Mouse (Mus musculus): ENCODE results near the gene Mrtfa. TPM values are rescaled to one million over a fixed set of nuclear protein-coding genes. Genes with fewer than 3 reads are reported as not detected.

Mrtfa gene
- polyA plus RNA-seq, 2 experiments from 2014 or later: 41.0 to 78.2 TPM

DNA sequence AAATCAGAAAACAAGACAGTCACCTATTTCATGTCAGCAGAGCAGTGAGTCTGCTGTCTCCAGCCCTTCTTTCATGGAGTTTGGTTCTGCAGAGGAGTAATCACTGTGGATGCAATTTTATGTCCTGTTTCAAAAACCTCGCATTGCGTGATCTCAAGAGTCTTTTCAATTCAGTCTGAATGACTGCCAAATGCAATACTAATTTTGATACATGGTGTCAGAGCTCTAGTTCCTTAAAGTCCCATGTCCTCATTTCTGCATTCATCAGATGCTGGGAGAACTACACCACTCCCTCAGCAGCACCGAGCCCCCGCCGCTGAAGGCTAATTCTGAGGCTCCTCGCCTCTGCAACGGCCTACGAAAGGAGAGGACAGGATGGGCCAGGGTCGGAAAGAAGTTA lies 166.7 kb downstream of the Mrtfa start:
- ATAC-seq: no peak

GRCm38 (mm10) chr15:81022437-81022836 lies 168.1 kb downstream of the Mrtfa start:
- no peak for ATAC-seq

DNA sequence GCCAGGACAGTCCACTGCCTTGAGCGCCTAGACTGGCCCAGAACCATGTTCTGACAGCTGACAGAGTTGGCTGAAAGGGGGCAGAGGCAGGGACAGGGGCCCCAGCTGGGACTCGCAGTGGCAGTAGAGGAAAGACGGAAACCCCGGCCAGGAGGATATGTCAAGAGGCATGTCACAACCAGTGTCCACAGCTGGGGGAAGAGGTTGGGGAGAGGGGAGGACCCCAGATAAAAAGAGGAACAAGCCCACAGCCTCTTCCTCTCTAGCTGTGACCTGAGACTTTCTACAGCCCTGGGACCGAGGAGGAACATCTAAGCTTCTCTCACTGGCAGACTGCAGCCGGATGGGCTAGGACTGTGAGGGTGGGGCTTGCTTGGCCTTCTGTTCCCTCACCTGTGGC lies 169.2 kb downstream of the Mrtfa start:
- ATAC-seq: no peak

- ATAC-seq: no peak
Measured at GRCm38 (mm10) chr15:81017308-81017707, 173.2 kb downstream of the Mrtfa start.

DNA sequence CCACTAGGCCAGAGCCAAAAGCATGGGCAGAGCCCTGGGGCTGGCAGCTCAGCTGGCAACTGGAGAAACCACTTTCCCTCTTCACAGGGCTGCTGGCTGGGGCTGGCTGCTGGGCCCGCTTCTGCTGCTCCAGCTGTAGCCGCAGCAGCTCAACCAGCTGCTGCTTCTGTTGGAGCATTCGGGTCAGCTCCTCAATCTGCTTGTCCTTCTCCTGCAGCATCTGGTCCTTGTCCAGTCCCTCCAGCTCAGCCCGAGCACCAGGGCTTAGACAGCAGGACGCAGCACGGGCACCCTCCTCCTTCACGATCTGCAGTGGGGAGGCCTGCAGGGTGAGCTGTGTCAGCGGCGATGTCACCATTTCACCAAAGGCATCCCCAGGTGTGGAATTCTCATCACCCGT lies 174.1 kb downstream of the Mrtfa start:
- ATAC-seq: no peak

- no peak for ATAC-seq
Measured at GRCm38 (mm10) chr15:81015068-81015744, 175.4 kb downstream of the Mrtfa start.

- no peak for ATAC-seq
Measured at GRCm38 (mm10) chr15:81013186-81013585, 177.4 kb downstream of the Mrtfa start.

- no peak for ATAC-seq
Measured at GRCm38 (mm10) chr15:81012359-81012758, 178.2 kb downstream of the Mrtfa start.

- ATAC-seq: no peak
Measured at GRCm38 (mm10) chr15:81011523-81011922, 179.0 kb downstream of the Mrtfa start.

- ATAC-seq: no peak
Measured at GRCm38 (mm10) chr15:81010114-81010513, 180.4 kb downstream of the Mrtfa start.

DNA sequence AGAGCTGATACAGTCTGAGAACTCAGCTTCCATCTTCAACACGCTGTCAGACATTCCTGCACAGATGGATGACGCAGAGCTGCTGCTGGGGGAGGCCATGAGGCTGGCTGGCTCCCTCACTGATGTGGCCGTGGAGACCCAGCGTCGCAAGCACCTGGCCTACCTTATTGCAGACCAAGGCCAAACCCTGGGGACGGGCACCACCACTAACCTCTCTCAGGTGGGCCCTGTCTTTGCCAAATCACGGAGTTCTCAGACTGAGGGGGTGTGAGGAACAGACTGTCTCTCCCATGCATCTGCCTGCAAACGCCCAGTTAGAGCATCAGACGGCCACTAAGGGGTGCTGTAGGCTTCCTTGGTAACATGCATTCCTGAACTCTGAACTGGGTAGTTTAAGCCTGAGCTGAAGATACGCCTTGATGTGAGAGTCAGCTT lies 181.9 kb downstream of the Mrtfa start:
- ATAC-seq: peak; percentile 56

DNA sequence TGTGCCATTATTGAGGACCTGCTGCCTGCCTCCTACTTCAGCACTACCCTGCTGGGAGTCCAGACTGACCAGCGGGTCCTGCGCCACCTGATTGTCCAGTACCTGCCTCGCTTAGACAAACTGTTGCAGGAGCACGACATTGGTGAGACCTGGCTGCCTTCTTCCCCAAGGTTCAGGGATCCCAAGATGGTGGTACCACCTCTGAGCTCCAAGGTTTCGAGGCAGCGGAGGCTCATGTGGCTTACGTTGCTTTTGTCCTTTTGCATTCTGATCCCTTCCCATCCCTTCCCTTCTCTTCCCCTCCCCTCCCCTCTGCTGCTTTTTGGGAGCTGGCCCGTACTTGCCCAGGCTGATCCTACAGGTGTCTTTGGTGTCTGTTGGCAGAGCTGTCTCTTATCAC lies 182.7 kb downstream of the Mrtfa start:
- ATAC-seq: no peak

GRCm38 (mm10) chr15:81007339-81007738 lies 183.2 kb downstream of the Mrtfa start:
- ATAC-seq: no peak

DNA sequence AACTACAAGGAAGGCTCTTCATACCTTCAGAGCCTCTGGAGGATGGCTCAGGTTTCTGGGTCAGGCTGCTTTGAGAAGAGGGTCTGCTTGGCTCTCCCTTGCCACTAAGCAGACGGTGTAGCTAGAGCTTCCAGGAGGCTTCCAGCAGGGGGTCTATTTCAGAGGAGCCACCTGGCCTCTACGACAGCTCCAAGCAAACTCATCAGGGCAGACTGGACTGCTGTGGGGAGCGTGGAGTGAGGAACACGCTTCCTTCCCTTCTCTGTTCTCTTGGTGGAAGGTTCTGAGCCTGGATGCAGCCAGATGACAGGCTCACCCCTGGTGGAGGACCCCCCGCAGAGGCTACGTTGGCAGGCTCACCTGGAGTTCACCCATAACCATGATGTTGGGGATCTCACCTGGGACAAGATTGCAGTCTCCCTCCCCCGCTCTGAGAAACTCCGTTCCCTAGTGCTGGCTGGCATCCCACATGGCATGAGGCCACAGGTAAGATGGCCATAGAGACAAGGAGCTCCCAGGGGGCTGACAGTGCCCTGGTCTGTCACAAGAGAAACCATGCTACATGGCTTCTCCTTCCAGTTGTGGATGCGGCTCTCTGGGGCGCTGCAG lies 184.3 kb downstream of the Mrtfa start:
- ATAC-seq: no peak

GRCm38 (mm10) chr15:81000419-81001138 lies 190.0 kb downstream of the Mrtfa start:
- no peak for ATAC-seq

- no peak for ATAC-seq
Measured at GRCm38 (mm10) chr15:80997077-80997476, 193.5 kb downstream of the Mrtfa start.

DNA sequence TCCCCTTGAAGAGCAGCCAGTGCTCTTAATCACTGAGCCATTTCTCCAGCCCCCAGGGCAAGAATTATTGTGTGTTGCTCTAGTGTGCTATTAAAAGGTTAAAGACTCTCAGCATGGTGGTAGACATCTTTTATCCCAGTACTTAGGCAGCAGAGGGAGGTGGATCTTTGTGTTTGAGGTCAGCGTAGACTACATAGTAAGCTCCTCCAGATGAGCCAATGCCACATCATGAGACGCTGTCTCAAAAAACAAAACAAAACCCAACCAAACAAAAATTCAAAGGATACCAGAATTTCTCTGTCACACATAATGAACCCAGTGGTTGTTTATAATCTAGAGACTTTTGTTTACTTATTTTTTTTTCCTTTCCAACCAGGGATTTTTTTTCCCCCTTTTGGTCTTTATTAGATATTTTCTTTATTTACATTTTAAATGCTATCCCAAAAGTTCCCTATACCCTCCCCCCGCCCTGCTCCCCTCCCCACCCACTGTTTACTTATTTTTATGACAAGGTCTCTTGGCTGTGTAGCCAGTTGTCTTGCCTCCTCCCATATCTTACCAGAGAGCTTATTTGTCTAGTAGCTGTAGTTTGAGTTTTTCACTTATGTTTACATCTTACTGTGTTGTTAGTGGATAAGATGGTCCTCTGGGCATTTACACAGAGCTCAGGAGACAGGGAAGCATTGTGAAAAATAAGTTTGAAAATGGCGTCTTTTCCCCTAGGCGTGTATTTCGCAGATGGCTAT lies 194.3 kb downstream of the Mrtfa start:
- ATAC-seq: no peak

- no peak for ATAC-seq
Measured at GRCm38 (mm10) chr15:80994959-80995358, 195.6 kb downstream of the Mrtfa start.

DNA sequence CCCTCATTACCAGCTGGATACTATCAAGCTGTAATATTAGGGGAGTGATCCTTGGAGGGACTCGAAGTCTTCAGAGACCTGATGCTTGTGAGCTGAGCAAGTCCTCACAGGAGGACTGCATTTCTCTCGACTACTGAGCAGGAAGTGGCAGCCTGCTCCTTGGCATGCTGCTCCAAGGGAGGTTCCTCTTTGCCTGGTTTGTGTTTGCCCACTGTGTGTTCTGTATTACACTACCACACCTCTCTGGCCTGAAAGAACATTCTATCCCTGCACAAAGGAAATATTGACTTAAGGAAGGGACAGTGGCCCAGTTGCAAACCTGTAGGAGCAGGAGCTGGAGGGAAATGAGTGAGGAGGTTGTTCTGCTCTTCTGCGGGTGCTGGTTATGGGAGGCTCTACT lies 200.8 kb downstream of the Mrtfa start:
- ATAC-seq: no peak

GRCm38 (mm10) chr15:80988331-80988730 lies 202.2 kb downstream of the Mrtfa start:
- no peak for ATAC-seq

DNA sequence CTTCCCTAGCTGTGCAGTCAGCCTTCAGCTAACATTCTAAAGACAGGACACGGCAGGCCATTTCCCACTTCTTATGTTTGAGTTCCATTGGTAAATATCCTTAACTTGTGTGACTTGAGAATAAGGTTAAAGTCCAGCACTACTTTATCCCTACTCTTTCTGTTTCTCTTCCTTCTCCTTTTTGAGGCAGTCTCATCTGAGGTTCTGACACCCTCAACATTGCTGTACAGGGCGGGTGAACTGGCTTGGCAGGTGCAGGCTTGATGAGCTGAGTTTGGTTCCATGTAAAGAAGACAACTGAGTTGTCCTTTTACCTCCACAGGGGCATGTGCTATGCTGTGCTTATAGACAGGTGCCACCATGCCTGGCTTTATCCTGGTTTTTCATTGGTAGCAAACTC lies 207.3 kb downstream of the Mrtfa start:
- ATAC-seq: no peak

GRCm38 (mm10) chr15:80981176-80981575 lies 209.4 kb downstream of the Mrtfa start:
- ATAC-seq: no peak

GRCm38 (mm10) chr15:80979611-80980010 lies 210.9 kb downstream of the Mrtfa start:
- ATAC-seq: no peak

All from CD4-positive, CD25-positive, alpha-beta regulatory T cell, adult 4 months (primary cell).